Comparison of ENCODE assay signal across 25 mouse cellular contexts in the genomic region with DNA sequence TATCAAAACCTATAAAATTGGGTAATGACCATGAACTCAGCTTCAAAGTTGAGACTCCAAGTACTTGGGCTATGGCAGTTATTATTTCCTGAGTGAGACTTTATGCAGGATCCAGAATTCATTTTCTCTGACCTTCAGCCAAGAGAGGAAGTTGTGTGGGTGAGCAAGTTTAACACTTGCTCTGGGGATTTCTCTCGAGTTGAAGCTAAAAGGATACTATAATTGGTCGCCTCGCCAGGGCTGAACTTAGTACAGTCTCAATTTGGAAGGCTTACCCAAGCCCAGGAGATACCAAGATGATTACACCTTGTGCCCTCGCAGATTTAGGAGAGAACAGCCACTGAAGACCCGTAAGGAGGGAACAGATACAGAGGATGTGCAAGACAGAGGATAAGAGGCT.
A peak's percentile ranks its signal among the peaks of the same experiment; 100 is the strongest.
DNase-seq lines count a peak whose midpoint lies in the region; ATAC-seq and TF ChIP-seq lines count a peak whose summit lies in the region.
"Had no signal": no experiment of that assay in that cellular context is flagged by ENCODE, and none has a peak within 500 bp of the region (broad histone marks: within the 10 kb centered on the region; RNA-seq: fewer than 3 reads in every experiment).

No protein-coding gene starts in this region.

- DNase-seq in heart, adult 11 months, result peak; percentile 85
- peak; percentile 15 for DNase-seq in left cerebral cortex, adult 11 months (ENCODE audit: low spot score)
- DNase-seq in left cerebral cortex, postnatal 4 days, result no peak
- DNase-seq in CH12.LX (ENCODE audit: extremely low read depth), result peak; percentile 1
- DNase-seq in brain, adult 2 months (ENCODE audit: low read depth, low spot score), result peak; percentile 74
- no peak for DNase-seq in embryo, embryonic 9.5 days (ENCODE audit: extremely low spot score)
- DNase-seq: adrenal gland, adult 8-10 months; cerebellum, adult 18-20 months; cerebellum, postnatal 25 days; embryo, embryonic 11 days; kidney, adult 18-20 months; lung, embryonic 14.5 days; lung, postnatal 4 days; midbrain, embryonic 14.5 days; thymus, adult 18-20 months; thymus, postnatal 4 days had no signal

- in situ Hi-C loops in CH12.LX (cut with MboI; ENCODE audit: low pct_ligation_motif_present, low pct_unique_long_range_greater_than_20kb, low sequenced_read_pairs), result no loop called here

- TF ChIP-seq CTCF in CH12.LX (conservative IDR thresholded peaks at IDR 0.05 in 1 of 2, IDR thresholded peaks at IDR 0.05 in 1 of 2; ENCODE audit: low read depth in 2 of 2, low read length in 2 of 2), result no peak

- no peak overlapping the region for H3K9ac ChIP-seq in heart, embryonic 11.5 days (ENCODE audit: low read depth, low read length)
- no peak overlapping the region for H3K9ac ChIP-seq in CH12.LX (ENCODE audit: insufficient read depth, low read depth)
- H3K9ac ChIP-seq: forebrain, embryonic 15.5 days; hindbrain, embryonic 13.5 days; limb, embryonic 15.5 days; liver, embryonic 14.5 days; lung, embryonic 14.5 days; stomach, embryonic 15.5 days had no signal

- no peaks in the 10 kb centered on the region for H3K36me3 ChIP-seq in heart, embryonic 11.5 days (ENCODE audit: control insufficient read depth, insufficient read depth, low read length)
- no peaks in the 10 kb centered on the region for H3K36me3 ChIP-seq in CH12.LX (replicated peaks in 1 of 2; ENCODE audit: control insufficient read depth in 1 of 2, insufficient read depth in 1 of 2, low read length in 1 of 2)
- H3K36me3 ChIP-seq: forebrain, embryonic 15.5 days; heart, embryonic 10.5 days; hindbrain, embryonic 13.5 days; limb, embryonic 15.5 days; stomach, embryonic 15.5 days had no signal

- no peak for TF ChIP-seq POLR2A in CH12.LX (IDR thresholded peaks at IDR 0.05; ENCODE audit: low read depth, low read length)

- no peak overlapping the region for H3K4me3 ChIP-seq in heart, embryonic 11.5 days (ENCODE audit: low read depth, low read length)
- H3K4me3 ChIP-seq in CH12.LX (replicated peaks in 1 of 3; ENCODE audit: low read depth in 2 of 3, low read length in 2 of 3, poor library complexity in 1 of 3), result no peak overlapping the region
- H3K4me3 ChIP-seq: forebrain, embryonic 15.5 days; heart, embryonic 10.5 days; hindbrain, embryonic 13.5 days; limb, embryonic 15.5 days; stomach, embryonic 15.5 days had no signal

- intact Hi-C loops in left cerebral cortex, postnatal 4 days (cut with DNase I), result no loop called here

- no peaks in the 10 kb centered on the region for H3K4me1 ChIP-seq in heart, embryonic 11.5 days (ENCODE audit: control insufficient read depth, insufficient read depth, low read length)
- peaks cover 0 to 5% of the 10 kb centered on the region in 2 experiments; a peak in 1 of 4 replicates for H3K4me1 ChIP-seq in CH12.LX (ENCODE audit: control insufficient read depth in 1 of 2, insufficient read depth in 2 of 2)
- H3K4me1 ChIP-seq: forebrain, embryonic 15.5 days; heart, embryonic 10.5 days; hindbrain, embryonic 13.5 days; limb, embryonic 15.5 days; stomach, embryonic 15.5 days had no signal

- H3K9me3 ChIP-seq in heart, embryonic 11.5 days (replicated peaks; ENCODE audit: control insufficient read depth, low read length), result no peaks in the 10 kb centered on the region
- no peaks in the 10 kb centered on the region for H3K9me3 ChIP-seq in CH12.LX (replicated peaks; ENCODE audit: low read length)
- H3K9me3 ChIP-seq: forebrain, embryonic 15.5 days; heart, embryonic 10.5 days; hindbrain, embryonic 13.5 days; limb, embryonic 15.5 days; stomach, embryonic 15.5 days had no signal

- H3K79me2 ChIP-seq in CH12.LX (replicated peaks; ENCODE audit: control insufficient read depth, extremely low read depth, insufficient read depth, poor library complexity, severe bottlenecking), result no peaks in the 10 kb centered on the region

- no peak for TF ChIP-seq RAD21 in CH12.LX (IDR thresholded peaks at IDR 0.05; ENCODE audit: low read depth, low read length)

- dilution Hi-C loops in CH12.LX (cut with MboI; ENCODE audit: extremely low pct_ligation_motif_present, extremely low pct_unique_long_range_greater_than_20kb, low sequenced_read_pairs), result no loop called here

- WGBS in heart, embryonic 11.5 days (ENCODE audit: insufficient replicate concordance), result 75% methylated on average over 5 of the region's 5 CpGs

- no peak overlapping the region for H3K27ac ChIP-seq in heart, embryonic 11.5 days (ENCODE audit: low read depth, low read length)
- H3K27ac ChIP-seq in CH12.LX (ENCODE audit: insufficient read depth, low read depth), result no peak overlapping the region
- H3K27ac ChIP-seq: forebrain, embryonic 15.5 days; heart, embryonic 10.5 days; hindbrain, embryonic 13.5 days; limb, embryonic 15.5 days; liver, embryonic 14.5 days; stomach, embryonic 15.5 days had no signal

- H3K27me3 ChIP-seq in heart, embryonic 11.5 days (ENCODE audit: control insufficient read depth, insufficient read depth, low read length), result no peaks in the 10 kb centered on the region
- no peaks in the 10 kb centered on the region for H3K27me3 ChIP-seq in CH12.LX (replicated peaks)
- H3K27me3 ChIP-seq: forebrain, embryonic 15.5 days; hindbrain, embryonic 13.5 days; limb, embryonic 15.5 days; stomach, embryonic 15.5 days had no signal

- TF ChIP-seq EP300 in CH12.LX (IDR thresholded peaks at IDR 0.05; ENCODE audit: low read length), result no peak

- ATAC-seq in heart, embryonic 11.5 days (replicated peaks; ENCODE audit: insufficient number of reproducible peaks, low FRiP score, low TSS enrichment), result no peak
- ATAC-seq: activated CD4-positive, CD25-positive, alpha-beta regulatory T cell, adult 4 months; forebrain, embryonic 15.5 days; inflammation-experienced regulatory T-cells, adult 6 months had no signal

- H3K4me2 ChIP-seq in heart, embryonic 11.5 days, result no peak overlapping the region
- H3K4me2 ChIP-seq in CH12.LX (ENCODE audit: insufficient read depth, low read depth, poor library complexity, severe bottlenecking), result no peak overlapping the region
- H3K4me2 ChIP-seq: forebrain, embryonic 15.5 days; hindbrain, embryonic 13.5 days; limb, embryonic 15.5 days; lung, embryonic 14.5 days; stomach, embryonic 15.5 days had no signal

TF ChIP-seq in CH12.LX, 34 proteins besides CTCF, POLR2A, EP300 and RAD21:
- no peak for TF ChIP-seq SIN3A (IDR thresholded peaks at IDR 0.05; ENCODE audit: low read length)
- TF ChIP-seq JUN (IDR thresholded peaks at IDR 0.05; ENCODE audit: insufficient read depth, low read depth, low read length), result no peak
- TF ChIP-seq CHD2 (IDR thresholded peaks at IDR 0.05; ENCODE audit: low read length), result no peak
- no peak for TF ChIP-seq GABPA (IDR thresholded peaks at IDR 0.05; ENCODE audit: insufficient replicate concordance, low read depth, low read length)
- no peak for TF ChIP-seq USF2 (conservative IDR thresholded peaks at IDR 0.05; ENCODE audit: low read depth, low read length)
- no peak for TF ChIP-seq MAFK (IDR thresholded peaks at IDR 0.05; ENCODE audit: insufficient replicate concordance, low read length)
- no peak for TF ChIP-seq ZKSCAN1 (IDR thresholded peaks at IDR 0.05; ENCODE audit: borderline replicate concordance, low read depth, low read length)
- no peak for TF ChIP-seq CHD1 (IDR thresholded peaks at IDR 0.05; ENCODE audit: low read depth, low read length)
- no peak for TF ChIP-seq POLR2AphosphoS2 (IDR thresholded peaks at IDR 0.05; ENCODE audit: low read depth, low read length)
- no peak for TF ChIP-seq ZMIZ1 (IDR thresholded peaks at IDR 0.05; ENCODE audit: low read depth, low read length)
- TF ChIP-seq UBTF (IDR thresholded peaks at IDR 0.05; ENCODE audit: low read depth, low read length), result no peak

Comparison
In these comparisons a context has a peak if more than half of its experiments do, and no peak if none do; other contexts are left out.
1. DNase-seq: peak in heart, adult 11 months (single experiment), left cerebral cortex, adult 11 months (single experiment), CH12.LX (single experiment) and brain, adult 2 months (single experiment); none in left cerebral cortex, postnatal 4 days (single experiment) and embryo, embryonic 9.5 days (single experiment).